Comparison of ENCODE assay signal across 14 mouse cellular contexts in genomic region chr2:38366222-38366621, GRCm38 (mm10).
"Had no signal": no experiment of that assay in that cellular context is flagged by ENCODE, and none has a peak within 500 bp of the region (broad histone marks: within the 10 kb centered on the region; RNA-seq: fewer than 3 reads in every experiment).

No protein-coding gene starts in this region.

- H3K9me3 ChIP-seq: limb, embryonic 15.5 days; liver, embryonic 15.5 days; midbrain, embryonic 10.5 days; neural tube, embryonic 15.5 days had no signal

- DNase-seq: kidney, adult 9 months; kidney, postnatal 14 days; lung, embryonic 14.5 days; lung, postnatal 10 days; lung, postnatal 4 days; midbrain, embryonic 14.5 days; right cerebral cortex, postnatal 14 days; thymus, postnatal 4 days had no signal

- H3K27ac ChIP-seq: limb, embryonic 15.5 days; liver, embryonic 15.5 days; midbrain, embryonic 10.5 days; neural tube, embryonic 15.5 days had no signal

- H3K4me2 ChIP-seq: limb, embryonic 15.5 days; liver, embryonic 15.5 days; lung, embryonic 14.5 days; neural tube, embryonic 15.5 days had no signal

- ATAC-seq: intestine, embryonic 16.5 days had no signal

- H3K4me3 ChIP-seq: limb, embryonic 15.5 days; liver, embryonic 15.5 days; midbrain, embryonic 10.5 days; myocyte; neural tube, embryonic 15.5 days had no signal

- H3K9ac ChIP-seq: limb, embryonic 15.5 days; liver, embryonic 15.5 days; lung, embryonic 14.5 days; neural tube, embryonic 15.5 days had no signal

- H3K36me3 ChIP-seq: limb, embryonic 15.5 days; liver, embryonic 15.5 days; neural tube, embryonic 15.5 days had no signal
